Mouse (Mus musculus) cerebellum, postnatal 36 days (tissue): ENCODE data around the gene B3gnt9.
"Not testable (repeated sequence)": the region's sequence is repeated elsewhere in the genome, so short reads cannot be mapped to it uniquely, and the experiment has no call there.

Source experiments
- DNase-seq, 2 experiments: peaks; one replicate each; pipeline ENCODE4 v3.0.0; 2021 to 2022; ENCODE audit warnings: mixed read lengths in 2 of 2

Gene B3gnt9

GRCm38 (mm10) chr8:105254966-105255350 is at the start of gene B3gnt9:
B3gnt9 (minus strand) TSS chr8:105255153.
- no peak for DNase-seq

GRCm38 (mm10) chr8:105303874-105304273 is 48.9 kb upstream of the B3gnt9 start:
- no peak for DNase-seq

GRCm38 (mm10) chr8:105303396-105303795 is 48.4 kb upstream of the B3gnt9 start:
- DNase-seq: no peak

- no peak for DNase-seq
Observed at GRCm38 (mm10) chr8:105299962-105300361, 45.0 kb upstream of the B3gnt9 start.

- no peak for DNase-seq
Observed at GRCm38 (mm10) chr8:105298351-105299252, 43.6 kb upstream of the B3gnt9 start.

- DNase-seq: peak; percentile 91 to 92
Observed at GRCm38 (mm10) chr8:105297511-105298192, 42.7 kb upstream of the B3gnt9 start, which contains the start of gene E2f4. E2f4 (plus strand) TSS chr8:105297663.

- DNase-seq: no peak
Observed at GRCm38 (mm10) chr8:105295895-105296573, 41.1 kb upstream of the B3gnt9 start, which contains the start of gene Exoc3l. Exoc3l (minus strand) TSS chr8:105296101.

- DNase-seq: no peak
Observed at GRCm38 (mm10) chr8:105295256-105295655, 40.3 kb upstream of the B3gnt9 start.

GRCm38 (mm10) chr8:105294776-105295175 is 39.8 kb upstream of the B3gnt9 start:
- no peak for DNase-seq

- DNase-seq: peak; percentile 75 to 77
Observed at GRCm38 (mm10) chr8:105293405-105293804, 38.5 kb upstream of the B3gnt9 start.

- DNase-seq: peak in 1 of 2 experiments; percentile 29
Observed at GRCm38 (mm10) chr8:105292471-105292870, 37.5 kb upstream of the B3gnt9 start.

GRCm38 (mm10) chr8:105291802-105292201 is 36.8 kb upstream of the B3gnt9 start:
- DNase-seq: not testable (repeated sequence)

- DNase-seq: not testable (repeated sequence)
Observed at GRCm38 (mm10) chr8:105291364-105291763, 36.4 kb upstream of the B3gnt9 start.

- peak; percentile 91 to 92 for DNase-seq
Observed at GRCm38 (mm10) chr8:105290554-105291314, 35.8 kb upstream of the B3gnt9 start.

- peak; percentile 62 to 66 for DNase-seq
Observed at GRCm38 (mm10) chr8:105289805-105290460, 35.0 kb upstream of the B3gnt9 start, which contains the start of gene 4931428F04Rik. 4931428F04Rik (minus strand) TSS chr8:105289864.

GRCm38 (mm10) chr8:105288958-105289732 is 34.2 kb upstream of the B3gnt9 start:
- peak; percentile 95 to 96 for DNase-seq

- DNase-seq: no peak
Observed at GRCm38 (mm10) chr8:105288231-105288630, 33.3 kb upstream of the B3gnt9 start.

GRCm38 (mm10) chr8:105286907-105287306 is 32.0 kb upstream of the B3gnt9 start:
- DNase-seq: no peak

GRCm38 (mm10) chr8:105285514-105285913 is 30.6 kb upstream of the B3gnt9 start:
- DNase-seq: peak in 1 of 2 experiments; percentile 22

GRCm38 (mm10) chr8:105283074-105283473 is 28.1 kb upstream of the B3gnt9 start:
- peak; percentile 52 to 64 for DNase-seq

- DNase-seq: no peak
Observed at GRCm38 (mm10) chr8:105282239-105282638, 27.3 kb upstream of the B3gnt9 start.
